Comparison of ENCODE assay signal across 8 mouse cellular contexts in the genomic region with DNA sequence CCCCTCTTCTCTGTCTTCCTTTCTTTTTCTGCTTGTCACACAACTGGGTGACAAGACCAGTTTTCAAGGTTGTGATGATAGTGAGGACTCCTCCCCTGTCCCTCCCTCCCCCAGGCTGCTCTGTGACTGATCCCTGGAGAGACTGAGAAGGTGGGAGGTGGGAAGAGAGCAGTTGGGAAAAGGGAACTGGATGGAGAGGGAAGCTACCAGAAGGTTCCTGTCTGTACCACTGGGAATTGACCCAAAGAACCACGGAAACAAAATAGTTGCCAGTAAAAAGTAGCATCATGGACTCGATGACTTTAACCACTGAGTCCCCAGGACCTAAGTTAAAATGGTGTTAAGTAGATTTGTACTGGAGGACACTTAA.
A peak's percentile ranks its signal among the peaks of the same experiment; 100 is the strongest.
DNase-seq lines count a peak whose midpoint lies in the region; ATAC-seq and TF ChIP-seq lines count a peak whose summit lies in the region.

No protein-coding gene starts in this region.

- TF ChIP-seq CTCF in lung, embryonic 14.5 days (IDR thresholded peaks at IDR 0.05; ENCODE audit: low read depth): no peak
- no peak for TF ChIP-seq CTCF in midbrain, postnatal 0 days (IDR thresholded peaks at IDR 0.05)

- DNase-seq in frontal cortex, postnatal 10 days (ENCODE audit: low spot score in 2 of 2): no peak
- no peak for DNase-seq in lung, embryonic 14.5 days
- DNase-seq in lung, postnatal 25 days (ENCODE audit: low spot score): no peak
- peak; percentile 19 for DNase-seq in heart, postnatal 4 days
- no peak for DNase-seq in midbrain, postnatal 0 days (ENCODE audit: low spot score)
- no peak for DNase-seq in urinary bladder, postnatal 25 days (ENCODE audit: low spot score)

- H3K9me3 ChIP-seq in lung, embryonic 14.5 days (ENCODE audit: low read depth, low read length): no peaks in the 10 kb centered on the region
- no peaks in the 10 kb centered on the region for H3K9me3 ChIP-seq in neural tube, embryonic 15.5 days (replicated peaks)
- H3K9me3 ChIP-seq in midbrain, postnatal 0 days (ENCODE audit: low read length): no peaks in the 10 kb centered on the region

- H3K4me1 ChIP-seq in lung, embryonic 14.5 days (ENCODE audit: insufficient read depth): peaks cover 45% of the 10 kb centered on the region
- peaks cover 26% of the 10 kb centered on the region for H3K4me1 ChIP-seq in neural tube, embryonic 15.5 days
- no peaks in the 10 kb centered on the region for H3K4me1 ChIP-seq in midbrain, postnatal 0 days (ENCODE audit: insufficient read depth, low read length)

- peak overlapping the region; percentile 31 for H3K4me2 ChIP-seq in lung, embryonic 14.5 days
- H3K4me2 ChIP-seq in neural tube, embryonic 15.5 days: no peak overlapping the region
- H3K4me2 ChIP-seq in midbrain, postnatal 0 days (ENCODE audit: low read depth, low read length, poor library complexity, severe bottlenecking): no peak overlapping the region

- ATAC-seq in frontal cortex, adult (ENCODE audit: low TSS enrichment): peak; percentile 31; the same call in 1 of the 2 replicates
- peak; percentile 61 for ATAC-seq in lung, embryonic 14.5 days (ENCODE audit: insufficient read depth)
- no peak for ATAC-seq in neural tube, embryonic 15.5 days (ENCODE audit: low FRiP score)
- no peak for ATAC-seq in midbrain, postnatal 0 days (ENCODE audit: low FRiP score)

- 16% methylated on average over 2 of the region's 2 CpGs for WGBS in lung, embryonic 14.5 days
- 67% methylated on average over 2 of the region's 2 CpGs for WGBS in neural tube, embryonic 15.5 days
- 59% methylated on average over 2 of the region's 2 CpGs for WGBS in midbrain, postnatal 0 days

- no peaks in the 10 kb centered on the region for H3K36me3 ChIP-seq in lung, embryonic 14.5 days (ENCODE audit: insufficient read depth)
- H3K36me3 ChIP-seq in neural tube, embryonic 15.5 days: no peaks in the 10 kb centered on the region
- H3K36me3 ChIP-seq in midbrain, postnatal 0 days (ENCODE audit: insufficient read depth, low read length): no peaks in the 10 kb centered on the region

- no peak overlapping the region for H3K4me3 ChIP-seq in lung, embryonic 14.5 days (ENCODE audit: low read depth, low read length)
- no peak overlapping the region for H3K4me3 ChIP-seq in neural tube, embryonic 15.5 days (replicated peaks)
- H3K4me3 ChIP-seq in midbrain, postnatal 0 days (ENCODE audit: low read depth, low read length): no peak overlapping the region

- no peak overlapping the region for H3K9ac ChIP-seq in lung, embryonic 14.5 days
- H3K9ac ChIP-seq in neural tube, embryonic 15.5 days (replicated peaks): no peak overlapping the region
- H3K9ac ChIP-seq in midbrain, postnatal 0 days (replicated peaks; ENCODE audit: low read length, poor library complexity, severe bottlenecking): no peak overlapping the region

- no peaks in the 10 kb centered on the region for H3K27me3 ChIP-seq in lung, embryonic 14.5 days (ENCODE audit: insufficient read depth, low read length)
- H3K27me3 ChIP-seq in neural tube, embryonic 15.5 days (replicated peaks): no peaks in the 10 kb centered on the region
- no peaks in the 10 kb centered on the region for H3K27me3 ChIP-seq in midbrain, postnatal 0 days (ENCODE audit: insufficient read depth, low read length)

- H3K27ac ChIP-seq in lung, embryonic 14.5 days (ENCODE audit: low read depth): peak overlapping the region; percentile 89
- peak overlapping the region; percentile 64 for H3K27ac ChIP-seq in neural tube, embryonic 15.5 days (replicated peaks)
- no peak overlapping the region for H3K27ac ChIP-seq in midbrain, postnatal 0 days (ENCODE audit: low read depth, low read length)

Comparison
In these comparisons a context has a peak if more than half of its experiments do, and no peak if none do; other contexts are left out.
1. ATAC-seq: peak in frontal cortex, adult (single experiment) and lung, embryonic 14.5 days (single experiment); none in neural tube, embryonic 15.5 days (single experiment) and midbrain, postnatal 0 days (single experiment).